Mouse (Mus musculus): Measurements from ENCODE around the gene Fut2.
A peak's percentile ranks its signal among the peaks of the same experiment; 100 is the strongest.

DNA sequence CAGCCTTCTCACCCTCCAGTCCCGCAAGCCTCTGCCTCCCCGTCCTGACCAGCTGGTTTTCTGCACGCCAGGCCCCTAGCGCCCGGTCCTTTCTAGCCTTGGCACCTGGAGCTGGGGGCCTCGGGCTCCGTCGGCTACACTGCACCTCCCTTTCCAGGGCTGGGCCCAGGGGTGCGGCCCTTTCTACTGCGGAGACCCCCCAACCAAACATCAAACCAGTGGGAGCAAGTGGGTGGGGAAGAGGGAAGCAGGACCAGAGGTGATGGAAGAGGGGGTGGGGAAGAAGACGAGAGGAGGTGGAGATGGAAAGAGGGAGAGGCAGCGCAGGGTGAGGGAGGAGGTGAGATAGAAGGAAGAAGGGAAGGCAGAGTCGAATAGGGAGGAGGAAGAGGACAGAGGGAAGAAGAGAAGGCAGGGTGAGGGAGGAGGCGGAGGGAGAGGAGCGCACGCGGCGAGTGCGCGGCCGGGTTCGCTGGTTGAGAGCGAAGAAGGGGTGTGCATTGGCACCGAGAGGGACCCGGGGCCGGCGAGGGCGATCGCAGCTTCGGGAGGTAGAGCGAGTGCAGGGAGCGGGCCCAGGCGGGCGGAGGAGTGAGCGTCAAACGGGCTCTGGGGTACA lies 33.4 kb upstream of the Fut2 start, which contains the start of gene Car11:
- TF ChIP-seq POLR2A (IDR thresholded peaks at IDR 0.05; ENCODE audit: insufficient read depth, low read depth, low read length) (peak; percentile 49; the same call in 1 of the 2 replicates), CTCF (IDR thresholded peaks at IDR 0.05; ENCODE audit: insufficient read depth, low read depth, low read length) (no peak)

All from olfactory bulb, adult 2 months (tissue).